ENCODE assay signal across 7 mouse cellular contexts in the genomic region with DNA sequence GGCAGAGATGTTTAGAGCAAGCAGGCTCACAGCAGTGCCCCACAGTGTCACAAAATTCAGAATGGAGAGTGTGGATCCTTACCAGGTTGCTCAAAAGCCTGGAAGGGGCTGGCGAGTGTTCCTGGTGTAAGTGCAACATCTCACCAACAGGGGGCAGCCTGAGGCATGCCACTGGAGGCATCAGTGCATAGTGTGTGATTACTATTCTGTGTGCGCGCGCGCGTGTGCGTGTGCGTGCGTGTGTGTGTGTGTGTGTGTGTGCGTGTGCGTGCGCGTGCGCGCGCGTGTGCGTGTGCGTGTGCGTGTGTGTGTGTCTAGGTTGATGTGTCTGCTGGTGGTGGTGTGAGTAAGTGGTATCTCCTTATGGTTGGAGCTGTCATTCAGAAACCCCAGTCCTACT. TPM values are rescaled to one million over a fixed set of nuclear protein-coding genes. Genes with fewer than 3 reads are reported as not detected.
A peak's percentile ranks its signal among the peaks of the same experiment; 100 is the strongest.
DNase-seq lines count a peak whose midpoint lies in the region; TF ChIP-seq lines count a peak whose summit lies in the region.

No protein-coding gene starts in this region.

- H3K27ac ChIP-seq in ES-E14 (ENCODE audit: insufficient read depth, low read depth, low read length, poor library complexity, severe bottlenecking), result no peak overlapping the region

- no peak overlapping the region for H3K9ac ChIP-seq in ES-E14 (ENCODE audit: insufficient read depth, low read depth, low read length, poor library complexity, severe bottlenecking)

- no peak overlapping the region for H3K4me3 ChIP-seq in ES-E14 (ENCODE audit: insufficient read depth in 1 of 2, low read depth in 1 of 2, low read length in 2 of 2, poor library complexity in 1 of 2, severe bottlenecking in 1 of 2)

- in situ Hi-C loops in ES-E14 (cut with MboI; ENCODE audit: low sequenced_read_pairs in 2 of 2, unreplicated experiment in 2 of 2), result no loop called here

- H3K4me1 ChIP-seq in ES-E14 (ENCODE audit: control insufficient read depth in 2 of 2, insufficient read depth in 2 of 2, low read length in 2 of 2, poor library complexity in 1 of 2), result no peaks in the 10 kb centered on the region

- peak; percentile 68 for DNase-seq in CD4-positive, CD25-positive, alpha-beta regulatory T cell, adult 2 months (ENCODE audit: low read depth, low spot score)
- peak; percentile 33 for DNase-seq in ES-E14 (ENCODE audit: low read depth, low spot score)
- DNase-seq in cerebellum, adult 9-11 months, result peak; percentile 57
- peak; percentile 24 to 43 for DNase-seq in frontal cortex, postnatal 36 days (ENCODE audit: low spot score in 2 of 2)
- DNase-seq in layer of hippocampus, adult 18-20 months (ENCODE audit: low spot score in 2 of 2), result peak; percentile 13 to 64
- DNase-seq in mesoderm, embryonic 11.5 days (ENCODE audit: low read depth, low spot score), result peak; percentile 52
- DNase-seq in right cerebral cortex, postnatal 36 days (ENCODE audit: low spot score in 2 of 2), result peak; percentile 16 to 25

- H3K36me3 ChIP-seq in ES-E14 (ENCODE audit: control insufficient read depth, insufficient read depth, low read length, poor library complexity, severe bottlenecking), result no peaks in the 10 kb centered on the region

- no peaks in the 10 kb centered on the region for H3K9me3 ChIP-seq in ES-E14 (ENCODE audit: control insufficient read depth, insufficient read depth, low read depth, low read length)

TF ChIP-seq in ES-E14, 5 proteins besides CTCF, POLR2A, EP300 and RAD21:
- TF ChIP-seq ZC3H11A (IDR thresholded peaks at IDR 0.05; ENCODE audit: borderline replicate concordance, low read depth, low read length) (no peak), ZNF384 (IDR thresholded peaks at IDR 0.05; ENCODE audit: low read depth, low read length) (no peak), CHD2 (IDR thresholded peaks at IDR 0.05; ENCODE audit: low read depth, low read length) (no peak), MAFK (IDR thresholded peaks at IDR 0.05; ENCODE audit: insufficient read depth, low read depth, low read length) (no peak), HCFC1 (IDR thresholded peaks at IDR 0.05; ENCODE audit: borderline replicate concordance, insufficient read depth, low read length) (no peak)
TF ChIP-seq in ES-E14: peak in this region for 0.

RNA-seq across cellular contexts. Expression of gene Gata5, which starts 18.8 kb away (rescaled TPM):
- total RNA-seq in ES-E14 (2012; rRNA removed), result 0.04 and 0.11 TPM in 2 replicates
- not detected for total RNA-seq in layer of hippocampus, adult 18-20 months (2021)
